Mouse (Mus musculus) midbrain, embryonic 16.5 days (tissue): Measurements from ENCODE around the gene Hao1. TPM values are rescaled to one million over a fixed set of nuclear protein-coding genes. Genes with fewer than 3 reads are reported as not detected.

ENCODE experiments used
- ATAC-seq: fragments of 200-750 bp; cut with Nextera tagmentation; 2 replicates; pipeline ENCODE4 v1.8.0; 2017; ENCODE audit warnings: moderate TSS enrichment
- H3K27ac ChIP-seq: fragments of 300-500 bp; sonication (generic); 2 replicates; pipeline ENCODE4 v1.5.1; 2014; ENCODE audit warnings: mild to moderate bottlenecking, low read length, mixed read lengths
- H3K27me3 ChIP-seq: fragments of 300-500 bp; sonication (generic); 2 replicates; pipeline ENCODE4 v1.6.1; 2014; ENCODE audit warnings: low read depth, low read length, mixed read lengths; ENCODE audit not compliant: control insufficient read depth, insufficient read depth
- H3K36me3 ChIP-seq: fragments of 300-500 bp; sonication (generic); 2 replicates; pipeline ENCODE4 v1.6.1; 2014; ENCODE audit warnings: mild to moderate bottlenecking, low read length, moderate library complexity, mixed read lengths; ENCODE audit not compliant: control insufficient read depth, insufficient read depth
- H3K4me1 ChIP-seq: fragments of 300-500 bp; sonication (generic); 2 replicates; pipeline ENCODE4 v1.6.1; 2014; ENCODE audit warnings: mild to moderate bottlenecking, low read length, mixed read lengths; ENCODE audit not compliant: control insufficient read depth, insufficient read depth
- H3K4me2 ChIP-seq: fragments of 300-500 bp; sonication (generic); 2 replicates; pipeline ENCODE4 v1.6.1; 2014; ENCODE audit warnings: mild to moderate bottlenecking, low read length, mixed read lengths
- H3K4me3 ChIP-seq: fragments of 300-500 bp; sonication (generic); 2 replicates; pipeline ENCODE4 v1.5.1; 2014; ENCODE audit warnings: low read depth, mild to moderate bottlenecking, low read length, moderate library complexity, mixed read lengths
- H3K9ac ChIP-seq: fragments of 300-500 bp; sonication (generic); 2 replicates; pipeline ENCODE4 v1.6.1; 2014; ENCODE audit warnings: low read depth, low read length, mixed read lengths
- H3K9me3 ChIP-seq: fragments of 300-500 bp; sonication (generic); replicated peaks from 2 replicates; pipeline ENCODE4 v1.6.1; 2014; ENCODE audit warnings: mild to moderate bottlenecking, low read length, mixed read lengths; ENCODE audit not compliant: control insufficient read depth, poor library complexity, severe bottlenecking
- WGBS: fragments of 180-500 bp; shearing (Covaris S2); extraction: QIAGEN DNeasy Blood & Tissue Kit; methylation state at CpG from one replicate; pipeline ENCODE4 v1.1.7; 2014; 5-methylcytosine and 5-hydroxymethylcytosine counted together
- polyA plus RNA-seq: library from polyadenylated mRNA; unstranded; fragments of >200 nt; fragmentation: Nextera tagmentation; extraction: Ambion mirVana; gene quantifications from 2 replicates; pipeline ENCODE4 v1.2.1, GENCODE M21; 2015

The Hao1 gene
- polyA plus RNA-seq, 1 experiment from 2014 or later, result 0.09 TPM

- Histone ChIP-seq H3K9me3 (no peaks in the 10 kb centered on the region), H3K9ac (no peak overlapping the region), H3K4me2 (no peak overlapping the region), H3K27me3 (no peaks in the 10 kb centered on the region), H3K36me3 (no peaks in the 10 kb centered on the region), H3K27ac (no peak overlapping the region), H3K4me1 (peaks cover 5% of the 10 kb centered on the region; the same call in 1 of the 2 replicates), H3K4me3 (no peak overlapping the region)
- 34% methylated on average over 4 of the region's 4 CpGs for WGBS
- ATAC-seq, result peak; percentile 57; the same call in 1 of the 2 replicates
Measured at GRCm38 (mm10) chr2:134482683-134483082, 71.5 kb downstream of the Hao1 start.

GRCm38 (mm10) chr2:134481759-134482158 is 72.4 kb downstream of the Hao1 start:
- H3K36me3 ChIP-seq, result no peaks in the 10 kb centered on the region
- H3K4me1 ChIP-seq, result peaks cover 5% of the 10 kb centered on the region; the same call in 1 of the 2 replicates
- WGBS, result 16% methylated on average over 8 of the region's 8 CpGs
- H3K4me2 ChIP-seq, result no peak overlapping the region
- ATAC-seq, result no peak
- no peak overlapping the region for H3K9ac ChIP-seq
- H3K27ac ChIP-seq, result no peak overlapping the region
- H3K27me3 ChIP-seq, result no peaks in the 10 kb centered on the region
- no peak overlapping the region for H3K4me3 ChIP-seq
- no peaks in the 10 kb centered on the region for H3K9me3 ChIP-seq

- H3K4me3 ChIP-seq, result no peak overlapping the region
- H3K4me2 ChIP-seq, result no peak overlapping the region
- H3K36me3 ChIP-seq, result no peaks in the 10 kb centered on the region
- no peak overlapping the region for H3K9ac ChIP-seq
- no peaks in the 10 kb centered on the region for H3K9me3 ChIP-seq
- H3K27me3 ChIP-seq, result no peaks in the 10 kb centered on the region
- WGBS, result 93% methylated on average over 6 of the region's 6 CpGs
- peaks cover 3% of the 10 kb centered on the region; the same call in 1 of the 2 replicates for H3K4me1 ChIP-seq
- ATAC-seq, result no peak
- H3K27ac ChIP-seq, result no peak overlapping the region
Measured at GRCm38 (mm10) chr2:134481174-134481573, 73.0 kb downstream of the Hao1 start.

GRCm38 (mm10) chr2:134465132-134465531 is 89.0 kb downstream of the Hao1 start:
- WGBS, result 90% methylated on average over 2 of the region's 2 CpGs

GRCm38 (mm10) chr2:134462321-134462720 is 91.8 kb downstream of the Hao1 start:
- H3K4me3 ChIP-seq, result no peak overlapping the region
- H3K27ac ChIP-seq, result no peak overlapping the region
- no peaks in the 10 kb centered on the region for H3K27me3 ChIP-seq
- ATAC-seq, result no peak
- no peaks in the 10 kb centered on the region for H3K36me3 ChIP-seq
- no peaks in the 10 kb centered on the region for H3K4me1 ChIP-seq
- no peak overlapping the region for H3K9ac ChIP-seq
- H3K9me3 ChIP-seq, result no peaks in the 10 kb centered on the region
- no peak overlapping the region for H3K4me2 ChIP-seq
- WGBS, result 84% methylated on average over 6 of the region's 6 CpGs

More at GRCm38 (mm10) chr2:134465132-134465531, 89.0 kb downstream of the Hao1 start:
- H3K36me3 ChIP-seq, result no peaks in the 10 kb centered on the region
- H3K4me1 ChIP-seq, result no peaks in the 10 kb centered on the region
- H3K9ac ChIP-seq, result no peak overlapping the region
- no peaks in the 10 kb centered on the region for H3K27me3 ChIP-seq
- H3K9me3 ChIP-seq, result no peaks in the 10 kb centered on the region
- H3K27ac ChIP-seq, result no peak overlapping the region
- no peak for ATAC-seq
- no peak overlapping the region for H3K4me2 ChIP-seq
- H3K4me3 ChIP-seq, result no peak overlapping the region

GRCm38 (mm10) chr2:134460831-134461230 is 93.3 kb downstream of the Hao1 start:
- no peaks in the 10 kb centered on the region for H3K9me3 ChIP-seq
- no peak overlapping the region for H3K27ac ChIP-seq
- H3K36me3 ChIP-seq, result no peaks in the 10 kb centered on the region
- H3K4me3 ChIP-seq, result no peak overlapping the region
- 78% methylated on average over 5 of the region's 5 CpGs for WGBS
- no peak overlapping the region for H3K9ac ChIP-seq
- no peak for ATAC-seq
- H3K4me2 ChIP-seq, result no peak overlapping the region
- no peaks in the 10 kb centered on the region for H3K27me3 ChIP-seq
- H3K4me1 ChIP-seq, result no peaks in the 10 kb centered on the region

- H3K4me1 ChIP-seq, result no peaks in the 10 kb centered on the region; the same call in 1 of the 2 replicates
- 12% methylated on average over 7 of the region's 7 CpGs for WGBS
- ATAC-seq, result peak; percentile 76; the same call in 1 of the 2 replicates
- H3K4me2 ChIP-seq, result peak overlapping the region; percentile 39
- no peak overlapping the region for H3K9ac ChIP-seq
- no peak overlapping the region for H3K27ac ChIP-seq
- H3K36me3 ChIP-seq, result no peaks in the 10 kb centered on the region
- no peaks in the 10 kb centered on the region for H3K9me3 ChIP-seq
- no peaks in the 10 kb centered on the region for H3K27me3 ChIP-seq
- peak overlapping the region; percentile 2; the same call in 1 of the 2 replicates for H3K4me3 ChIP-seq
Measured at GRCm38 (mm10) chr2:134456065-134456505, 98.1 kb downstream of the Hao1 start.

- Histone ChIP-seq H3K4me1 (no peaks in the 10 kb centered on the region; the same call in 1 of the 2 replicates), H3K27ac (no peak overlapping the region), H3K4me2 (no peak overlapping the region), H3K27me3 (no peaks in the 10 kb centered on the region), H3K36me3 (no peaks in the 10 kb centered on the region), H3K9me3 (no peaks in the 10 kb centered on the region), H3K9ac (no peak overlapping the region), H3K4me3 (no peak overlapping the region)
- WGBS, result 100% methylated on average over 1 of the region's 1 CpGs
- ATAC-seq, result no peak
Measured at GRCm38 (mm10) chr2:134452748-134453147, 101.4 kb downstream of the Hao1 start.

- Histone ChIP-seq H3K4me1 (no peaks in the 10 kb centered on the region; the same call in 1 of the 2 replicates), H3K9ac (no peak overlapping the region), H3K4me3 (no peak overlapping the region), H3K4me2 (no peak overlapping the region), H3K36me3 (no peaks in the 10 kb centered on the region), H3K27ac (no peak overlapping the region), H3K27me3 (no peaks in the 10 kb centered on the region), H3K9me3 (no peaks in the 10 kb centered on the region)
- WGBS, result 80% methylated on average over 1 of the region's 1 CpGs
- ATAC-seq, result no peak
Measured at GRCm38 (mm10) chr2:134450976-134451375, 103.2 kb downstream of the Hao1 start.
